Mouse (Mus musculus): Measurements from ENCODE around the gene Ptprd. TPM values are rescaled to one million over a fixed set of nuclear protein-coding genes. Genes with fewer than 3 reads are reported as not detected.

Ptprd gene
- polyA plus RNA-seq, 1 experiment from 2014 or later: 51.4 TPM

DNA sequence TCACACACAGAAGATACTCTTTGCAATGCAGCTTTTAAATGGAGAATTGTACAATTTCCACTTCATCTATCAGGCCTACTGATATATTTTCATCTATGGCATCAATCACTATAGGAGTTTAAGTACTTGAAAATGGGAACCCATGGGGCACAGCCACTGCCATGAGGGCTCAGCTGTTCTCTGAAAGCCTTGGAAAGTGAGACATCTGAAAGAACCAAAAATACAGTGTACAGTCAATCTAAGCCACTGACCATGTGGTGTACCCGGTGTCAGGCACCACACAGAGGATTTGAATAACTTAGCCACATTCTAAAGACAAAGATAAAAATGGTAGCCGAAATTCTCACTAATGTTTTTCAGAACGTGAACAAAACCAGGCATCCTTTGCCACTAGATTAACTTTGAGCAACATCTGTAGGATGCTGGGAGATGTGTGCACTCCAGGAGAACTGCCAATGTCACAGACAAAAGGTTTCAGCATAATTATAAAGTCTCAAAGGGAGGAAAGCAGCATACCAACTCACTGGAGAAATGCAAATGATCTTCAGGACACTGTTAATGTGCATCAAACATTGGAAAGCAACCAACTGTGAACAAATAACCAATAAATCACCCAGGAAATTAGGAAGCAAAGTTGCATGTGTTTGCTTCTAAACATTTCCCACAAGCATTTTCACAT, 69.5 kb downstream of the Ptprd start:
- Histone ChIP-seq H3K4me2 (replicated peaks) (no peak overlapping the region), H3K27ac (0 out of 2 replicates have a peak overlapping the region, but pooled peaks have one; percentile 25), H3K9ac (replicated peaks) (no peak overlapping the region), H3K36me3 (no peaks in the 10 kb centered on the region), H3K4me3 (replicated peaks) (no peak overlapping the region), H3K4me1 (replicated peaks) (peaks cover 6% of the 10 kb centered on the region), H3K27me3 (no peaks in the 10 kb centered on the region), H3K9me3 (no peaks in the 10 kb centered on the region)
- 50% methylated on average over 3 of the region's 3 CpGs for WGBS
- ATAC-seq: peak; percentile 79

GRCm38 (mm10) chr4:78110898-78111297, 100.9 kb downstream of the Ptprd start:
- H3K9ac ChIP-seq (replicated peaks): no peak overlapping the region
- H3K27ac ChIP-seq: no peak overlapping the region
- no peak for ATAC-seq
- H3K9me3 ChIP-seq: no peaks in the 10 kb centered on the region
- no peaks in the 10 kb centered on the region for H3K4me1 ChIP-seq (replicated peaks)
- no peaks in the 10 kb centered on the region for H3K36me3 ChIP-seq
- no peak overlapping the region for H3K4me2 ChIP-seq (replicated peaks)
- no peak overlapping the region for H3K4me3 ChIP-seq (replicated peaks)
- H3K27me3 ChIP-seq: no peaks in the 10 kb centered on the region
- 82% methylated on average over 3 of the region's 3 CpGs for WGBS

GRCm38 (mm10) chr4:78097526-78097925, 114.2 kb downstream of the Ptprd start:
- no peaks in the 10 kb centered on the region for H3K36me3 ChIP-seq
- H3K27ac ChIP-seq: no peak overlapping the region
- H3K4me2 ChIP-seq (replicated peaks): no peak overlapping the region
- ATAC-seq: no peak
- H3K9me3 ChIP-seq: no peaks in the 10 kb centered on the region
- no peak overlapping the region for H3K4me3 ChIP-seq (replicated peaks)
- H3K9ac ChIP-seq (replicated peaks): no peak overlapping the region
- H3K4me1 ChIP-seq (replicated peaks): no peaks in the 10 kb centered on the region
- H3K27me3 ChIP-seq: no peaks in the 10 kb centered on the region

- Histone ChIP-seq H3K36me3 (no peaks in the 10 kb centered on the region), H3K9ac (replicated peaks) (no peak overlapping the region), H3K9me3 (no peaks in the 10 kb centered on the region), H3K4me1 (replicated peaks) (no peaks in the 10 kb centered on the region), H3K4me3 (replicated peaks) (no peak overlapping the region), H3K27ac (no peak overlapping the region), H3K4me2 (replicated peaks) (no peak overlapping the region), H3K27me3 (no peaks in the 10 kb centered on the region)
- ATAC-seq: peak; percentile 65; the same call in 1 of the 2 replicates
Measured at GRCm38 (mm10) chr4:78082744-78083143, 129.0 kb downstream of the Ptprd start.

- no peaks in the 10 kb centered on the region for H3K9me3 ChIP-seq
- no peak overlapping the region for H3K27ac ChIP-seq
- H3K27me3 ChIP-seq: no peaks in the 10 kb centered on the region
- ATAC-seq: no peak
- H3K4me3 ChIP-seq (replicated peaks): no peak overlapping the region
- no peaks in the 10 kb centered on the region for H3K4me1 ChIP-seq (replicated peaks)
- no peak overlapping the region for H3K4me2 ChIP-seq (replicated peaks)
- H3K36me3 ChIP-seq: no peaks in the 10 kb centered on the region
- no peak overlapping the region for H3K9ac ChIP-seq (replicated peaks)
Measured at GRCm38 (mm10) chr4:78077499-78077898, 134.3 kb downstream of the Ptprd start.

DNA sequence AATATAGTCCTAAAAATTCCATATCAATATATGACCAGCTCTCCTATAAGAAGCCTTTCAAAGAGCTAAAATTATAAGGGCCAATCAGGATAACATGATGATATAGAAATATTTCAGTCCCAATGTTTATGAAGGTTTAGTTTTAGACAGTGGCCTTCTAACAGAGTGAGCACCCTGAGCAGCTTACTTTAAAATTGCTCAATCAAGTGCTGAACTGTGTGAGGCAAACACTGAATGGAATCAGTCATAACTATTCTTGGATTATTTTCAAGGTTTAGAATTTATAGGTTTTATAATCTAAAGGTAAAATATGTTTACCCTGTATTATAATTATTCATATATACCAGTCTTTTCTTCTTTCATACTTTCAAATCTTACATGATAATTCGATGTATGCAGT, 134.7 kb downstream of the Ptprd start:
- no peak for ATAC-seq
- no peak overlapping the region for H3K4me2 ChIP-seq (replicated peaks)
- H3K27me3 ChIP-seq: no peaks in the 10 kb centered on the region
- H3K9ac ChIP-seq (replicated peaks): no peak overlapping the region
- no peaks in the 10 kb centered on the region for H3K4me1 ChIP-seq (replicated peaks)
- H3K36me3 ChIP-seq: no peaks in the 10 kb centered on the region
- H3K27ac ChIP-seq: no peak overlapping the region
- no peaks in the 10 kb centered on the region for H3K9me3 ChIP-seq
- 78% methylated on average over 1 of the region's 1 CpGs for WGBS
- H3K4me3 ChIP-seq (replicated peaks): no peak overlapping the region

GRCm38 (mm10) chr4:78038401-78038800, 173.4 kb downstream of the Ptprd start:
- H3K9ac ChIP-seq (replicated peaks): no peak overlapping the region
- no peaks in the 10 kb centered on the region for H3K4me1 ChIP-seq (replicated peaks)
- no peak for ATAC-seq
- H3K9me3 ChIP-seq: no peaks in the 10 kb centered on the region
- H3K4me3 ChIP-seq (replicated peaks): no peak overlapping the region
- H3K27me3 ChIP-seq: no peaks in the 10 kb centered on the region
- no peaks in the 10 kb centered on the region for H3K36me3 ChIP-seq
- WGBS: 94% methylated on average over 5 of the region's 5 CpGs
- no peak overlapping the region for H3K4me2 ChIP-seq (replicated peaks)
- H3K27ac ChIP-seq: no peak overlapping the region

DNA sequence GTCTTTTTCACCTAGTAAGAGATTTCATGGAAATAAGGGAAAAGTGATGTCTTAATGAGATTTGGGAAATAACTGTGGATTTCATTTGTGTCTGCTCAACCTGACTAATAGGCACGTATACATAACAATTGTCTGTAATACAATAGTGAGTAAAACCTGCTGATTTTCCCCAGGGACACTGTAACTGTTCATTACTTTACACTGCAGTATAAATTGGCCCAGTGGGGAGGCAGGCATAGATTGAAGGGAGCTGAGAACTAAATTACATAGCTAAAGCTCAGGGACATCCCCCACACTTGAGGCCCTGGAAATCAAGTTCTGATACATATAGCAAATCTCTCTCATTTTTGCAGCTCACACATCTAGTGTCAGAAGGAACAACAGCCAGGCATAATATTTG, 209.7 kb downstream of the Ptprd start:
- no peak overlapping the region for H3K9ac ChIP-seq (replicated peaks)
- ATAC-seq: 0 out of 2 replicates have a peak, but pooled peaks have one; percentile 24
- 33% methylated on average over 1 of the region's 1 CpGs for WGBS
- no peak overlapping the region for H3K4me3 ChIP-seq (replicated peaks)
- no peak overlapping the region for H3K4me2 ChIP-seq (replicated peaks)
- no peaks in the 10 kb centered on the region for H3K36me3 ChIP-seq
- no peak overlapping the region for H3K27ac ChIP-seq
- no peaks in the 10 kb centered on the region for H3K9me3 ChIP-seq
- H3K4me1 ChIP-seq (replicated peaks): no peaks in the 10 kb centered on the region
- H3K27me3 ChIP-seq: no peaks in the 10 kb centered on the region

GRCm38 (mm10) chr4:77992709-77993108, 219.1 kb downstream of the Ptprd start:
- no peak overlapping the region for H3K4me2 ChIP-seq (replicated peaks)
- H3K9ac ChIP-seq (replicated peaks): no peak overlapping the region
- H3K4me3 ChIP-seq (replicated peaks): no peak overlapping the region
- no peak for ATAC-seq
- no peaks in the 10 kb centered on the region for H3K36me3 ChIP-seq
- H3K9me3 ChIP-seq: no peaks in the 10 kb centered on the region
- H3K27ac ChIP-seq: no peak overlapping the region
- 85% methylated on average over 4 of the region's 4 CpGs for WGBS
- no peaks in the 10 kb centered on the region for H3K27me3 ChIP-seq
- H3K4me1 ChIP-seq (replicated peaks): no peaks in the 10 kb centered on the region

DNA sequence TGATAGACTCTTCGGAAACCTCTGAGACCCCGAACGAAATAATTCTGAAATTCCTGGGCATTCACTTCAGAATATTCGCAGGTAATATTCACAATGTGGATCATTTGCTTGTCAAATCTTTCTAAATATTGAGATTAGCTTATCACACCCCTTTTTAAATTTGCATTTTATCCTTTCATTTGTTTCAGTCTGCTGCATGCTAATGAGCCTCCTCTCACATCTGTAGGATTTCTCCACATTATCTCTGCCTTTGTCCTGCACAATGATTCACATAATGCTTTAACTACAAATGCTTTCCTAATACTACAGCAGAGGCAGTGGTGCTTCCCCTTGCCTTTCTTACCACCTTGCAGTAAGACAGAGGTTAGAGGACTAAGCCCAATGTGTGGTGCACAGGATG, 229.7 kb downstream of the Ptprd start:
- H3K27me3 ChIP-seq: no peaks in the 10 kb centered on the region
- 88% methylated on average over 4 of the region's 4 CpGs for WGBS
- H3K36me3 ChIP-seq: no peaks in the 10 kb centered on the region
- 0 out of 2 replicates have a peak, but pooled peaks have one; percentile 43 for ATAC-seq
- no peaks in the 10 kb centered on the region for H3K4me1 ChIP-seq (replicated peaks)
- H3K4me2 ChIP-seq (replicated peaks): no peak overlapping the region
- H3K9ac ChIP-seq (replicated peaks): no peak overlapping the region
- H3K9me3 ChIP-seq: no peaks in the 10 kb centered on the region
- H3K27ac ChIP-seq: no peak overlapping the region
- H3K4me3 ChIP-seq (replicated peaks): no peak overlapping the region

GRCm38 (mm10) chr4:77961711-77962110, 250.1 kb downstream of the Ptprd start:
- WGBS: 21% methylated on average over 2 of the region's 2 CpGs
- H3K27ac ChIP-seq: no peak overlapping the region
- H3K4me1 ChIP-seq (replicated peaks): no peaks in the 10 kb centered on the region
- no peak overlapping the region for H3K9ac ChIP-seq (replicated peaks)
- no peaks in the 10 kb centered on the region for H3K36me3 ChIP-seq
- H3K4me3 ChIP-seq (replicated peaks): no peak overlapping the region
- ATAC-seq: 0 out of 2 replicates have a peak, but pooled peaks have one; percentile 24
- H3K4me2 ChIP-seq (replicated peaks): no peak overlapping the region
- H3K27me3 ChIP-seq: no peaks in the 10 kb centered on the region
- no peaks in the 10 kb centered on the region for H3K9me3 ChIP-seq

- 80% methylated on average over 4 of the region's 4 CpGs for WGBS
- Histone ChIP-seq H3K27ac (no peak overlapping the region), H3K4me3 (replicated peaks) (no peak overlapping the region), H3K9ac (replicated peaks) (no peak overlapping the region), H3K4me2 (replicated peaks) (no peak overlapping the region), H3K9me3 (no peaks in the 10 kb centered on the region), H3K36me3 (no peaks in the 10 kb centered on the region), H3K27me3 (no peaks in the 10 kb centered on the region), H3K4me1 (replicated peaks) (no peaks in the 10 kb centered on the region)
- ATAC-seq: no peak
Measured at GRCm38 (mm10) chr4:77889489-77889888, 322.3 kb downstream of the Ptprd start.

DNA sequence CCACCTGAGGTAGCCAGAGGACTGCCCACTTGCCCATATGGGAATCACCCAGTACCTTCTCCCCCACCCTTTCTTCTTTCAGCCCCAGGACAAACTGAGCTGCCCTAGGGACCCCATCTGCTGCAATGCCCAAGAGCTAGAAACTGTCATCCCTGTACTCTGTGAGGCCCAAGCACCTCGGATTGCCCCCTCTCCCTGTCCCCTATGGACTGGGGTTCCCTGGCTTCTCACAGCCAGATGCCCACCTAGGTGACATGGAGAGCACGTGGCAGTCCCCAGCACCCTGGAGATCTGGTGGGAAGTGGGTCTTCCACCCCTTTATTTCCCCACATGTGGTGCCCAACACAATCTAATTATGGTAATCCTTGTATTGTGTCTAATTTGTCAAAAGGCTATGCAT, 331.5 kb downstream of the Ptprd start:
- H3K4me1 ChIP-seq (replicated peaks): 0 out of 2 replicates have a peak, but pooled peaks cover 3% of the 10 kb centered on the region
- no peak overlapping the region for H3K4me2 ChIP-seq (replicated peaks)
- H3K27ac ChIP-seq: no peak overlapping the region
- no peaks in the 10 kb centered on the region for H3K27me3 ChIP-seq
- 41% methylated on average over 2 of the region's 2 CpGs for WGBS
- H3K9me3 ChIP-seq: no peaks in the 10 kb centered on the region
- H3K36me3 ChIP-seq: no peaks in the 10 kb centered on the region
- H3K4me3 ChIP-seq (replicated peaks): no peak overlapping the region
- H3K9ac ChIP-seq (replicated peaks): no peak overlapping the region
- peak; percentile 50; the same call in 1 of the 2 replicates for ATAC-seq

All from midbrain, embryonic 13.5 days (tissue).